Mouse (Mus musculus) myocyte (in vitro differentiated cells): ENCODE results near the gene Cacna1a.

Source experiments
- CEBPB ChIP-seq: IDR thresholded peaks from 2 replicates; pipeline ENCODE4 v1.6.1; 2011; ENCODE audit warnings: mild to moderate bottlenecking, moderate library complexity; ENCODE audit not compliant: poor library complexity, insufficient read depth, severe bottlenecking
- E2F4 ChIP-seq: IDR thresholded peaks from one replicate; pipeline ENCODE4 v1.6.1; 2011; ENCODE audit warnings: mild to moderate bottlenecking, control low read depth, moderate library complexity; ENCODE audit not compliant: insufficient read depth
- POLR2A ChIP-seq: IDR thresholded peaks from one replicate; pipeline ENCODE4 v1.6.1; 2011; ENCODE audit warnings: low read depth, mild to moderate bottlenecking, control low read depth, moderate library complexity; ENCODE audit not compliant: insufficient read length
- POLR2AphosphoS2 ChIP-seq: IDR thresholded peaks from one replicate; pipeline ENCODE4 v1.6.1; 2011; ENCODE audit warnings: low read depth, control low read depth; ENCODE audit not compliant: insufficient read length
- SRF ChIP-seq: IDR thresholded peaks from one replicate; pipeline ENCODE4 v1.6.1; 2011; ENCODE audit warnings: low read depth; ENCODE audit not compliant: control insufficient read depth, insufficient read length
- USF1 ChIP-seq: IDR thresholded peaks from one replicate; pipeline ENCODE4 v1.6.1; 2011; ENCODE audit warnings: low read depth, mild to moderate bottlenecking, control low read depth, moderate library complexity

- TF ChIP-seq POLR2AphosphoS2 = no peak
- no peak for TF ChIP-seq USF1
- TF ChIP-seq POLR2A = no peak
- no peak for TF ChIP-seq E2F4
- TF ChIP-seq CEBPB = no peak
- no peak for TF ChIP-seq SRF
Observed at GRCm38 (mm10) chr8:84653092-84653631, 264.9 kb downstream of the Cacna1a start.
